Mouse (Mus musculus): ENCODE results near the gene D930020B18Rik.

DNA sequence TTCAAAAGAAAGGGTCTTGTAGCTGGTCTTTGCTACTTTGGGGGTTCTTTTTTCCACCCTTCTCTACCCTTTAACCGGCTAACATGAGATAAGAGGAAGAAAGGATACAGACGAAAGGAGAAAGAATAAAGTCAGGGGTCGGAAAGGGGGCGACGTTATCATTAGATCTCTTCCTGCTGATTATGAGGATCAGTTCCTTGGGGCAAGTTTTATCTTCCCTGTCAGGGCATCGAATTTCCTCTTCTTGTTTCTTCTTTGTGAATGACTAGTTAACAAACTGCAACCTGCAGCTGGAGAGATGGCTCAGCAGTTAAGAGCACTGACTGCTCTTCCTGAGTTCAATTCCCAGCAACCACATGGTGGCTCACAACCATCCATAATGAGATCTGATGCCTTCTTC is 4.9 kb downstream of the D930020B18Rik start:
- TF ChIP-seq CTCF (IDR thresholded peaks at IDR 0.05; ENCODE audit: extremely low read depth, insufficient read length, insufficient replicate concordance, low read depth, low read length) (no peak), POLR2A (IDR thresholded peaks at IDR 0.05; ENCODE audit: low read depth, low read length) (no peak)
